Mouse (Mus musculus) neutrophil, adult 5-6 weeks (primary cell): ENCODE measurements at regions not wholly inside any gene's neighbourhood (a gene's known extent, or its start where the extent isn't known, plus 50 kb on each side); places are given as distances from the start of the nearest gene placed in this dataset.

Experiments used
- ATAC-seq: fragments of 151-379, 151-347 bp; 2 replicates; pipeline ENCODE4 v1.8.0; 2017; ENCODE audit warnings: mild to moderate bottlenecking, moderate TSS enrichment; ENCODE audit not compliant: insufficient number of reproducible peaks, poor library complexity, low FRiP score, severe bottlenecking; ENCODE audit errors: extremely low read depth

- ATAC-seq, result no peak
Measured at GRCm38 (mm10) chr15:67411657-67412056, 910.9 kb upstream of the Lrrc6 start.

- peak; percentile 61; the same call in 1 of the 2 replicates for ATAC-seq
Measured at GRCm38 (mm10) chr15:67410012-67410411, 909.3 kb upstream of the Lrrc6 start.

DNA sequence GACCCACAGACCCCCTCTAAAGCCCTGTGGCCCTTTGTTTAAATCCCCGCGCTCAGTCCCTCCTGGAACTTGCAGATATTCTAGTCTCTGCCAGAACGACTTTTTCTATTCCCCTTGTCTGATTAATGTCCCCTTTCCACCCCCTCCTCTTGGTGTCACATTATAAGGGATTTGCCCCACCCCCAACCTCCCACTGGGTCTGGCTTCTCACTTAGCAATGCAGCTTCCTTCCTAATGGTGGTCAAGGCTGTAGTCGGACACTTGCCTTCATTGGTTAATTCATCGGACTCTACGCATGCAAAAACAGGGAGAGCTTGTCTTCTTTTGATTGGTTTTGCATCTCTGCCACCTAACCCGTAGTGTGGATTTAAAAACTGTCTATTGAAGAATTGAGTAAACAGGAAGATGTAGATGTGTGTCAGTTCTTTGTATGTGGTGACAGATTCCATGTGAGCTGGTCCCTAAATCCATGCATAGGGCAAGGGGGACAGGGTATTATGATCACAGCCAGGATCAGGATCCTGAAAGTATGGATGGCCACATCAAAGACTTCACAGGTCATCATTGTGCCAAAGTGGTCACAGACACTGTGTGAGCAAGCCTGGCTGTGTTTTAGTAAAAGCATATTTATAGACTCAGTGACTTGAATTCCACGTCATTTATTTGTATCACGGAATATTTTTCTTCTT, 908.3 kb upstream of the Lrrc6 start:
- ATAC-seq, result no peak

GRCm38 (mm10) chr15:67407244-67407643, 906.5 kb upstream of the Lrrc6 start:
- no peak for ATAC-seq

DNA sequence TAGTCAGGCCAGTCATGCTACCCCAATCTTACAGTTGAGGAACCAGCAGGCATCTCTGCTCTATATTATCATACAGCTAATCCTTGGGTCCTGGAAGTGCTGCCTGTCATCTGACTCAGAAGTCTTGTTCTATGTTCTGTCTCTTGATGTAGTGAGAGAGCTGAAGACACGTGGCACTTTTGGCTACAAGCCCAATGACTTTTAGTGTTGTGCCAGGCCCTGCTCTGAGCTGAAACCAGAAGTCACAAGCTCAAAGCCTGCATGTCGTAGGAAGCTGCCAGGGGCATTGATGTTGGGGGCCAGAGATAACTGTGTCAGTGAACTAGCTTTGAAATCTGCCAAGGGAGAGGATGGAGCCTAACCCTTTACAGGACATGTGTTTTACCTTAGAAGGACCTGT, 904.8 kb upstream of the Lrrc6 start:
- ATAC-seq, result peak; percentile 14; the same call in 1 of the 2 replicates

- ATAC-seq, result no peak
Measured at GRCm38 (mm10) chr15:67405011-67405410, 904.3 kb upstream of the Lrrc6 start.

GRCm38 (mm10) chr15:67402310-67402709, 901.6 kb upstream of the Lrrc6 start:
- ATAC-seq, result no peak

GRCm38 (mm10) chr15:67397269-67397668, 896.6 kb upstream of the Lrrc6 start:
- no peak for ATAC-seq

- ATAC-seq, result no peak
Measured at GRCm38 (mm10) chr15:67395114-67395513, 894.4 kb upstream of the Lrrc6 start.

GRCm38 (mm10) chr15:67391918-67392317, 891.2 kb upstream of the Lrrc6 start:
- no peak for ATAC-seq

- no peak for ATAC-seq
Measured at GRCm38 (mm10) chr15:67388514-67388913, 887.8 kb upstream of the Lrrc6 start.

- ATAC-seq, result no peak
Measured at GRCm38 (mm10) chr15:67386896-67387295, 886.2 kb upstream of the Lrrc6 start.

DNA sequence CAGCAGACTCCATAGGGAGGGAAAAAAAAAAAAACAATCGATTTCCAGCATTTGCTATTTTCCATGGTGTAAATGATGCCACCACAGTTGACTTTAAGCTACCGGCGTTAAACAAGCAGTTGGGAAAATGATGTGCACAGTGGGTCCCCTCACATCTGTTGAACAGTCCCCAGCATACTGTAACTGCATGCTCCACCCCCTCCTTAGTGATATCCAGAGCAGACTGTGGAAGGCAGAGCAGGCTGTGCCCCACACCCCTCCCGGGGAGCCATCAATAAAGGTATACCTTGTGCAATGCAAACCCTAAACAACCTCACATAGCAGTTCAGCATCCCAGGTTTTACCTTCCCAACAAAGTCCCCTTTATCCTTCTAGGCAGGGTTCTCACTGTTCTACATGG, 872.9 kb upstream of the Lrrc6 start:
- no peak for ATAC-seq

- no peak for ATAC-seq
Measured at GRCm38 (mm10) chr15:67373030-67373429, 872.3 kb upstream of the Lrrc6 start.

DNA sequence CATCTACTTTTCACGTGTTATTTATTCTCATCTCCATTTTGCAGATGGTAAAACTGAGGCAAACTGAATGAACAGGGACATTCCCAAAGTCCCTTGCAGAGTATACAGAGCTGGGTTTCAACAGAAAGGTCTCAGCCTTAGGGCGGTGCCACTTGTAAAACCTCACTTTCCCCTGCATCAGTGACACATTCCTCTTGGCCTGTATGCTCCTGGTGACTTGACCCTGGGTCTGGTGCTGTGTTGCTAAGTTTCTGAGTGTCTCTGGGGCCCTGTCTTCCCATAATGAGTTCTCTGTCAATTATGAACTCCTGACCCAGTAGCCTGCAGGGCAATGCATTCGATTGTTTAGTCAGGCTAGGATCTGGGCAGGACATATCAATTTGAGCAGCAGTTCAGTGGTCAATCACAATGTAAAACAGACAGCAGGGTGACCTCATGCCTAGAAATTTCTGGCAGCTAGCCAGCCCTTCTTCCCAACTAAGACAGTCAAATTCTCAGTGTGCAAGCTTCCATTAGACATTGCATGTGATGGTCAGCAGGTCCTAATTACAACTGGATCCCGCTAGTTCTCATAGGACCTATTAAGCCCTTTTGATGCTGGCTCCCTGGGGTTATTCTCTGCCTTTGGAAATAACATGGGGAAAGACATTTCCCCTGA, 863.5 kb upstream of the Lrrc6 start:
- ATAC-seq, result no peak

DNA sequence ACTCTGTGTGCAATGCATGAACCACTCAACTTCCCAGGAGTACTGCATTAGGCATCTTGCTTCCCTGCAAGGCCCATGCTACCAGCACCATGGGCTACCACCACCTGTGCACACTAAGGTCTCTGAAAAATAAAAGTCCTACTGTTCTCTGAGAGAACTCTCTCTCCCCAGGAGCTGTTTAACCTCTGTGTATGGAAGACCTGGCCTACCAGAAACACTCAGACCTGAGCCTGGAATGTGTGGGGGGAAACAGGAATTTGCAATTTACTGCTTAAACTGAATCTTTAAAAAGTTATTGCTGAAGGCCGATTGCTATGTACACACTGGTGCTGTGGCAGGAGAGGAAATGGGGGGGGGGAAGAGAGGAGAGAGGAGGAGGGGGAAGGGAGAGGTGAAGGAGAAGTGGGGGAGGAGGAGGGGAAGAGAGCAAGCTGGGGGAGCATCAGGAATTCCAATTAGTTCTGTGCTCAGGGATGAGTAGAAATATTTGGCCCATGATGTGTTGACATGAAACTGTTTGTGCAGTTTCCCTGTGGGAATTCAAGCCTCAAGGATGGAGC, 860.4 kb upstream of the Lrrc6 start:
- no peak for ATAC-seq

- no peak for ATAC-seq
Measured at GRCm38 (mm10) chr15:67357867-67358266, 857.2 kb upstream of the Lrrc6 start.

GRCm38 (mm10) chr15:67355334-67355733, 854.6 kb upstream of the Lrrc6 start:
- no peak for ATAC-seq

DNA sequence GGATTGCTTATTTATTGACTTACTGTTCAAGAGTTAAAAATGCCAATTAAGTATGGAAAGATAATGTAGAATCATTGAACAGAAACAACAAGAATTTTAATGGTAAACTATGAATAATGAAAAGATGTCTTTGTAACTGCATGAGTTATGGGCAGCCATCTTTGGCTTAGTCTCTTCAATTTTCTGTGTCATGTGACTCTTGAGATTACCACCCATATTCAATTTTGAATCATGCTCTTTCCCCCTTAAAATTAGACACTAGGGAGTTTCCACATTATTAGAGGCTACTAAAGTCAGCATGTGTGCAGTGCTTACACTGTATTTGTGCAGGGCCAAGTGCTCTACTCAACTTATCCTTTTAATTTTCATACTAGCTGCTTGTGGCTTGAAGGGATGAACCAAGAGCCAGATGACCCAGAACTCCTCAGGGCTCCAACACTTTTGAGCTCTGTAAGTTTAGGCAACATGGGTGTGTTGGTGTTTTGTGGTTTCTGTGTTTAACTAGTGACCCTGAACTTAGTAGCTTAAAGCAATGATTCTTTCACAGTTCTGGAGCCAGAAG, 854.0 kb upstream of the Lrrc6 start:
- no peak for ATAC-seq

DNA sequence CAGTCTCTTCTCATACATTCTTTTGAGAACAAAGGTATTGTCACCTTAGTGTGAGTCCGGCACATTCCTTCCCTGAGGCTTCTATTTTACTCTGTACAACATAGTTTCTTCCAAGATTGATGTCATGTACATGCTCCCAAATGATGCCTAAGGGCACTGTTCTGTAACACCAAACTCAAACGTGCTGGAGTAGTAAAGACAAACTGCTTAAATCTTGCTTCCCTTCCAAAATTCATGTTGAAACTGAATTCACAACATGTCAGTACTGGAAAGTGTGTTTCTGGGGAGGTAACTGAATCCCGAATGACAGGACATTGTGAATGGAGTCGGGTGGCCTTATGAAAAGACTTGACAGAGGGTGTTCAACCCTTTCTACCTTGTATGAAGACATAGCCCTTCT, 848.8 kb upstream of the Lrrc6 start:
- ATAC-seq, result no peak
